Mouse (Mus musculus) myocyte (in vitro differentiated cells): ENCODE data around the gene Hs3st5. TPM values are rescaled to one million over a fixed set of nuclear protein-coding genes. Genes with fewer than 3 reads are reported as not detected.

ENCODE experiments used
- H3K27me3 ChIP-seq: one replicate; pipeline ENCODE4 v1.6.1; 2011; ENCODE audit not compliant: control insufficient read depth, insufficient read depth, insufficient read length
- H3K36me3 ChIP-seq: one replicate; pipeline ENCODE4 v1.6.1; 2011; ENCODE audit not compliant: control insufficient read depth, insufficient read depth
- H3K4me2 ChIP-seq: one replicate; pipeline ENCODE4 v1.6.1; 2011; ENCODE audit warnings: low read depth, control low read depth
- H3K4me3 ChIP-seq: one replicate; pipeline ENCODE4 v1.5.1; 2011; ENCODE audit warnings: mild to moderate bottlenecking, control low read depth, moderate library complexity
- H3K79me2 ChIP-seq: one replicate; pipeline ENCODE4 v1.6.1; 2011; ENCODE audit not compliant: control insufficient read depth, insufficient read depth
- H3ac ChIP-seq: one replicate; pipeline ENCODE4 v1.6.1; 2011; ENCODE audit not compliant: control insufficient read depth, insufficient read length
- CEBPB ChIP-seq: IDR thresholded peaks from 2 replicates; pipeline ENCODE4 v1.6.1; 2011; ENCODE audit warnings: mild to moderate bottlenecking, moderate library complexity; ENCODE audit not compliant: poor library complexity, insufficient read depth, severe bottlenecking
- E2F4 ChIP-seq: IDR thresholded peaks from one replicate; pipeline ENCODE4 v1.6.1; 2011; ENCODE audit warnings: mild to moderate bottlenecking, control low read depth, moderate library complexity; ENCODE audit not compliant: insufficient read depth
- MAX ChIP-seq: IDR thresholded peaks from one replicate; pipeline ENCODE4 v1.6.1; 2011; ENCODE audit warnings: low read depth, mild to moderate bottlenecking, control low read depth
- MYOD1 ChIP-seq, 3 experiments: IDR thresholded peaks; one replicate each; pipeline ENCODE4 v1.6.1; 2011; ENCODE audit warnings: control low read depth in 2 of 3, low read depth in 2 of 3, mild to moderate bottlenecking in 2 of 3, moderate library complexity in 1 of 3; ENCODE audit not compliant: insufficient read length in 2 of 3, control insufficient read depth in 1 of 3
- MYOG ChIP-seq, 3 experiments: IDR thresholded peaks; one replicate each; pipeline ENCODE4 v1.6.1; 2011; ENCODE audit warnings: control low read depth in 2 of 3, low read depth in 2 of 3, mild to moderate bottlenecking in 2 of 3; ENCODE audit not compliant: insufficient read length in 2 of 3, control insufficient read depth in 1 of 3, insufficient read depth in 1 of 3
- POLR2A ChIP-seq: IDR thresholded peaks from one replicate; pipeline ENCODE4 v1.6.1; 2011; ENCODE audit warnings: low read depth, mild to moderate bottlenecking, control low read depth, moderate library complexity; ENCODE audit not compliant: insufficient read length
- POLR2AphosphoS2 ChIP-seq: IDR thresholded peaks from one replicate; pipeline ENCODE4 v1.6.1; 2011; ENCODE audit warnings: low read depth, control low read depth; ENCODE audit not compliant: insufficient read length
- REST ChIP-seq: IDR thresholded peaks from one replicate; pipeline ENCODE4 v1.6.1; 2011; ENCODE audit warnings: mild to moderate bottlenecking, control low read depth, moderate library complexity; ENCODE audit not compliant: insufficient read depth, insufficient read length
- SRF ChIP-seq: IDR thresholded peaks from one replicate; pipeline ENCODE4 v1.6.1; 2011; ENCODE audit warnings: low read depth; ENCODE audit not compliant: control insufficient read depth, insufficient read length
- TCF12 ChIP-seq: IDR thresholded peaks from one replicate; pipeline ENCODE4 v1.6.1; 2011; ENCODE audit warnings: mild to moderate bottlenecking, control low read depth; ENCODE audit not compliant: poor library complexity, insufficient read depth, severe bottlenecking
- TCF3 ChIP-seq: IDR thresholded peaks from one replicate; pipeline ENCODE4 v1.6.1; 2011; ENCODE audit warnings: low read depth, control low read depth; ENCODE audit not compliant: insufficient read length
- USF1 ChIP-seq: IDR thresholded peaks from one replicate; pipeline ENCODE4 v1.6.1; 2011; ENCODE audit warnings: low read depth, mild to moderate bottlenecking, control low read depth, moderate library complexity
- polyA plus RNA-seq: library from polyadenylated mRNA; unstranded; fragments of >200 nt; fragmentation: generic; extraction: Trizol; gene quantifications from one replicate; pipeline ENCODE4 v1.2.1, GENCODE M21; 2012; ENCODE audit warnings: missing spikeins

Gene Hs3st5
- polyA plus RNA-seq: 0.31 TPM

DNA sequence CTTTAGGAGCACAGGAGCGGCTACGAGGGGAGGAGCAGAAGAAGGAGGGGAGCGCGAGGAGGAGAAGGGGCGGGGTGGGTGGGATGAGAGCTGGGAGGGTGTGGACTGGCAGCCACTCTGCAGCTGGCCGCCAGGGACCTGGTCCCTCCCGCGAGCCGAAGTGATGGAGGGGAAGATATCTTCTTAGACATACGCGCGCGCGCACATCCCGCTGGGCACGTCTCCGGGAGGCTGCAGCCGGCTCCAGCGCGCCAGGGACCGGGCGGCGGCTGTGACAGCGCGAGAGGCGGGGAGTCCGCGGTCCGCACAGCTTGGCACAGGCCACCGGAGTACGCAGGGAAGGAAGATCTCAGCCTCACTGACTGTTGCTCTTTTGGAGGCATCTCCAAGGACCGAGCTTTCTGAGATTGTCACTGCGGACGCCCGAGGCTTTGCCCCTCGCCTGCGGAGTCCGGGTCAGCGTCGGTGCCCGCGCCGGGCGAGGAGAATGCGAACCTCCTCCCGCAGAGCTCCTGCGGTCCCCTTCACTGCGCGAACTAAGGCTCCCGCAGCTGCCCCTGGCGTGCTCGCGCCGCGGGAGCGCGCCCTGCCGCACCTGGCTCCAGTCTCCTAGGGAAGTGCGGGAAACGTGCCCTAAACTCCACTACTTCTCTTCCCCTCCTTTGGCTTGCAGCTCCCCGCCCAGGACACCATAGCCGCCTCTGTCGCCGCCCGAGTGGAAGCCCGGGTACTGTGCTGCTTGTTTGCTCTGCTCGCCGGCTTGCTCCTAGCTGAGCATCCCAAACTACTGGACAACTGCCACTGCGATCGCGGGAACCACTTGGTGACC, at the start of gene Hs3st5:
Gene Hs3st5, plus strand, starts transcription at position 88 of the 829 bp plus-strand sequence.
- Histone ChIP-seq H3K36me3 (no peaks in the 10 kb centered on the region), H3ac (no peak within 1 kb of the TSS), H3K4me2 (peak within 1 kb of the TSS; percentile 60), H3K27me3 (no peaks in the 10 kb centered on the region), H3K4me3 (peak within 1 kb of the TSS; percentile 12), H3K79me2 (no peaks in the 10 kb centered on the region)
- no peak for TF ChIP-seq MYOG (IDR thresholded peaks at IDR 0.05; ENCODE audit: control insufficient read depth in 1 of 3, insufficient read depth in 1 of 3, insufficient read length in 2 of 3, low read depth in 2 of 3)
- no peak for TF ChIP-seq MYOD1 (IDR thresholded peaks at IDR 0.05; ENCODE audit: control insufficient read depth in 1 of 3, insufficient read length in 2 of 3, low read depth in 2 of 3)
- no peak for TF ChIP-seq SRF
- TF ChIP-seq POLR2A: no peak
- TF ChIP-seq REST: no peak
- TF ChIP-seq CEBPB: no peak
- no peak for TF ChIP-seq MAX
- no peak for TF ChIP-seq TCF12
- TF ChIP-seq USF1: no peak
- TF ChIP-seq E2F4: no peak
- TF ChIP-seq TCF3: no peak
- no peak for TF ChIP-seq POLR2AphosphoS2

DNA sequence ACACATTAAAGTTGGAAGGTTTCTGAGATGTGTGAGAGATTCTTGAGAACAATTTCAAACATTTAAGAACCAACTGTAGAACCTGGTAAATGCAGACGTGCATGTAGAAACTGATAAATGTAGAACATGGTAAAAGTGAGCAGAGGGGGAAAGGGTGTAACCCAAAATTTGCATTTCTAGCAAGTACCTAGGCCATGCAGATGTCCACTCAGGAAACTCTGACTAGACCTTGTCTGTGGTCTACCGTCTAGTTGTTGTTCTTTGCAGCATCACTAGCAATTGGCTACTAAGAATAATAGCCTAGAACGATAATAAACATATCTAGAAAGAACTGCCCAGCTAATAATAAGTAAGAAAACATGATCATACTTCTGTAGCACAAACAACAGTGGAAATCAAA, 38.0 kb upstream of the Hs3st5 start:
- Histone ChIP-seq H3K27me3 (no peaks in the 10 kb centered on the region), H3K79me2 (no peaks in the 10 kb centered on the region), H3ac (no peak overlapping the region), H3K4me2 (no peak overlapping the region), H3K4me3 (no peak overlapping the region), H3K36me3 (no peaks in the 10 kb centered on the region)
- no peak for TF ChIP-seq USF1
- TF ChIP-seq TCF3: no peak
- no peak for TF ChIP-seq MYOD1 (IDR thresholded peaks at IDR 0.05; ENCODE audit: control insufficient read depth in 1 of 3, insufficient read length in 2 of 3, low read depth in 2 of 3)
- no peak for TF ChIP-seq REST
- no peak for TF ChIP-seq CEBPB

DNA sequence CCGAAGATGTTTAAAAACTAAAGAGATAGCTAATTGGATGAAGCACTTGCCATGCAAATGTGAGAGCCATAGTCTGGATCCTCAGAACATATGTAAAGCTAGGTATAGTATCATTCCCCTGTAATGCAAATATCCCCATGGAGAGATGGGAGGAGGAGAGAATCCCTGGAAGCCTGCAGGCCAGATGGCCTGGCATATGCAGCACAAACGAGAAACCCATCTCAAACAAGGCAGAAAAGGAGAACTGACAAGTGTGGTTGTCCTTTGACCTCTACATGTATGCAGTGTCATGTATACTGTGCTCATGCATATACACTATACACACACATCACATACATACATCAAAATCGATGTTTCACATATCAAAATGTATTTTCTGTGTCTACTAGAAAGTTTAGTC, 35.5 kb upstream of the Hs3st5 start:
- Histone ChIP-seq H3ac (no peak overlapping the region), H3K4me3 (no peak overlapping the region), H3K79me2 (no peaks in the 10 kb centered on the region), H3K4me2 (no peak overlapping the region), H3K36me3 (no peaks in the 10 kb centered on the region), H3K27me3 (no peaks in the 10 kb centered on the region)
- no peak for TF ChIP-seq CEBPB
- TF ChIP-seq MYOG (IDR thresholded peaks at IDR 0.05; ENCODE audit: control insufficient read depth in 1 of 3, insufficient read depth in 1 of 3, insufficient read length in 2 of 3, low read depth in 2 of 3): no peak
- TF ChIP-seq TCF12: no peak
- no peak for TF ChIP-seq REST
- TF ChIP-seq MAX: no peak
- TF ChIP-seq POLR2A: no peak
- TF ChIP-seq USF1: no peak
- TF ChIP-seq E2F4: no peak
- no peak for TF ChIP-seq MYOD1 (IDR thresholded peaks at IDR 0.05; ENCODE audit: control insufficient read depth in 1 of 3, insufficient read length in 2 of 3, low read depth in 2 of 3)
- TF ChIP-seq SRF: no peak

DNA sequence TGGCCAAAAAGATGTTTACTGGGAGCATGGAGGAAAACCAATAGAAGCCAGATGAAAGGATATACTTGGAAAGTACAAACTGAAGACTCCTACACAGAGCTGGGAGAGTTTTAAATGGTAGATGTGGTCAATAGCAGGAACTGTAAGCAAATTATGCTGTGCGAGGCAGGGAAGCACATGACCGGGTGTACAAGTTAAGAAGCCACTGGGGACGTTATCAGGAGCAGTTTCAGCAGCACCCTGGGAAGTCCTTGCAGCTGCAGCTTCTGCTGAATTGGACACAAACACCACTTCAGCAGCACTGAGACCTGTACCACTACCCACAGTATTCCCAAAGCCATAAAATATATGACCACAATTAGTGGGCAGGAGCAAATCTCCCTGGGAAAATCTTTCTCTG, 31.8 kb upstream of the Hs3st5 start:
- Histone ChIP-seq H3K79me2 (no peaks in the 10 kb centered on the region), H3K27me3 (no peaks in the 10 kb centered on the region), H3ac (no peak overlapping the region), H3K4me2 (no peak overlapping the region), H3K36me3 (no peaks in the 10 kb centered on the region), H3K4me3 (no peak overlapping the region)
- TF ChIP-seq MAX: no peak
- TF ChIP-seq USF1: no peak
- no peak for TF ChIP-seq E2F4

DNA sequence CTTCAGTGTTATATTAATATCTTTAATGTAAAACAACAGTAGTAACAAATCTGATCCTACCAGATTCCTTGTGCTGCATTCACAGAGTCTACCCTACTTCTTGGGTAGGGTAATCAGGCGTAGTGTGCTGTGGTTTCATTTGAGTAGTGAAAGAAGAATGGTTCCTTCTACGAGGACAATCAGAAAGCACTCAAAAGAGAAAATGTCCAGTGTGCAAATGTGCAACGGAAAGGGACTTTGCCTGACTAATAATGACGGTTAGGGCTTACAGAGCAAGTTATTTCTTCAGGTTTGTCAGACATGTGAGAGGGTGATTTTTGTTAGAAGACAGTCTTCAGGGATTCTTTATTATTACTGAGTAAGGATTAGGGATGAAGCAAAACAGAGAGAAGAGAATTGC, 29.1 kb upstream of the Hs3st5 start:
- H3ac ChIP-seq: no peak overlapping the region
- H3K4me2 ChIP-seq: no peak overlapping the region
- TF ChIP-seq E2F4 (no peak), POLR2AphosphoS2 (no peak), TCF3 (no peak), USF1 (no peak), CEBPB (no peak), SRF (no peak), POLR2A (no peak), REST (no peak), MAX (no peak), TCF12 (no peak), MYOD1 (IDR thresholded peaks at IDR 0.05; ENCODE audit: control insufficient read depth in 1 of 3, insufficient read length in 2 of 3, low read depth in 2 of 3) (no peak), MYOG (IDR thresholded peaks at IDR 0.05; ENCODE audit: control insufficient read depth in 1 of 3, insufficient read depth in 1 of 3, insufficient read length in 2 of 3, low read depth in 2 of 3) (no peak)
- H3K79me2 ChIP-seq: no peaks in the 10 kb centered on the region
- H3K27me3 ChIP-seq: no peaks in the 10 kb centered on the region
- no peak overlapping the region for H3K4me3 ChIP-seq
- H3K36me3 ChIP-seq: no peaks in the 10 kb centered on the region
